Mouse (Mus musculus) embryonic facial prominence, embryonic 10.5 days (tissue): Measurements from ENCODE around the gene Il16. TPM values are rescaled to one million over a fixed set of nuclear protein-coding genes. Genes with fewer than 3 reads are reported as not detected.
"Not testable (repeated sequence)": the region's sequence is repeated elsewhere in the genome, so short reads cannot be mapped to it uniquely, and the experiment has no call there.

Experiments used
- DNase-seq: peaks from one replicate; pipeline ENCODE4 v3.0.0-alpha.2; 2017; ENCODE audit warnings: low spot score
- H3K27ac ChIP-seq: fragments of 300-500 bp; sonication (generic); replicated peaks from 2 replicates; pipeline ENCODE4 v1.5.1; 2016; ENCODE audit warnings: mild to moderate bottlenecking
- H3K27me3 ChIP-seq: fragments of 300-500 bp; sonication (generic); replicated peaks from 2 replicates; pipeline ENCODE4 v1.6.1; 2016; ENCODE audit warnings: low read depth, mild to moderate bottlenecking; ENCODE audit not compliant: poor library complexity, severe bottlenecking
- H3K36me3 ChIP-seq: fragments of 300-500 bp; sonication (generic); replicated peaks from 2 replicates; pipeline ENCODE4 v1.6.1; 2016; ENCODE audit warnings: mild to moderate bottlenecking, moderate library complexity
- H3K4me1 ChIP-seq: fragments of 300-500 bp; sonication (generic); 2 replicates; pipeline ENCODE4 v1.6.1; 2016
- H3K4me3 ChIP-seq: fragments of 300-500 bp; sonication (generic); 2 replicates; pipeline ENCODE4 v1.5.1; 2016; ENCODE audit warnings: mild to moderate bottlenecking, moderate library complexity
- H3K9me3 ChIP-seq: fragments of 300-500 bp; sonication (generic); 2 replicates; pipeline ENCODE4 v1.6.1; 2016; ENCODE audit warnings: mild to moderate bottlenecking
- WGBS: fragments of 180-500 bp; shearing (Covaris S2); methylation state at CpG from one replicate; pipeline ENCODE4 v1.1.7; 2016; 5-methylcytosine and 5-hydroxymethylcytosine counted together
- polyA plus RNA-seq: library from polyadenylated mRNA; unstranded; fragments of >200 nt; fragmentation: Nextera tagmentation; extraction: Ambion mirVana; gene quantifications from 2 replicates; pipeline ENCODE4 v1.2.1, GENCODE M21; 2016

The Il16 gene
- polyA plus RNA-seq, 1 experiment from 2014 or later = 1.9 TPM

DNA sequence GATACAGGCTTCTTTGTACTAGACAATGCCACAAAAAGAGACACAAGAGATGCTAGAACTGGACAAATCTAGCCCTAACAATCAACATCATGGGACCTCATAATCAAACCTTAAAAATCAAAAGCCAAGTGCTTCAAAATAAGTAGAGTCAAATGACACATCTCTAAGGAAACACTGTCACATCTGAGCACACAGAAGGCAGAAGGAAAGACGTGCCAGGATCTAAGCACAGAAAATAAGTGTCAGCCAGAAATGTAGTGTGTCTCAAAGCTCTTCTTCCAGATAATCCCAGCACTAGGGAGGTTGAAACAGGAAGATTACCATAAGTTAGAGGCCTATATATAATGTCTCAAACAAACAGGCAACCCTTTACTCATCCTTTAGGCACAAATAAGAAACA lies 31.9 kb downstream of the Il16 start:
- H3K4me3 ChIP-seq = no peak overlapping the region
- no peaks in the 10 kb centered on the region for H3K36me3 ChIP-seq
- H3K4me1 ChIP-seq = peaks cover 6% of the 10 kb centered on the region
- H3K27me3 ChIP-seq = no peaks in the 10 kb centered on the region
- DNase-seq = no peak
- H3K27ac ChIP-seq = no peak overlapping the region
- 80% methylated on average over 1 of the region's 1 CpGs for WGBS
- H3K9me3 ChIP-seq = peaks cover 4% of the 10 kb centered on the region; the same call in 1 of the 2 replicates

GRCm38 (mm10) chr7:83711676-83712259 lies 33.8 kb downstream of the Il16 start:
- H3K9me3 ChIP-seq, DNase-seq, H3K4me1 ChIP-seq, H3K27me3 ChIP-seq, H3K4me3 ChIP-seq, H3K36me3 ChIP-seq, H3K27ac ChIP-seq: not testable (repeated sequence)
- WGBS = 85% methylated on average over 10 of the region's 10 CpGs

GRCm38 (mm10) chr7:83703046-83703775 lies 42.3 kb downstream of the Il16 start:
- 0 out of 2 replicates have a peak, but pooled peaks cover 2% of the 10 kb centered on the region for H3K9me3 ChIP-seq
- 51% methylated on average over 9 of the region's 9 CpGs for WGBS
- H3K27me3 ChIP-seq = no peaks in the 10 kb centered on the region
- peak overlapping the region; percentile 65 for H3K27ac ChIP-seq
- H3K4me1 ChIP-seq = peaks cover 17% of the 10 kb centered on the region
- no peak overlapping the region for H3K4me3 ChIP-seq
- no peaks in the 10 kb centered on the region for H3K36me3 ChIP-seq
- peak; percentile 69 for DNase-seq

GRCm38 (mm10) chr7:83699066-83699745 lies 46.3 kb downstream of the Il16 start:
- Histone ChIP-seq H3K4me3 (no peak overlapping the region), H3K9me3 (no peaks in the 10 kb centered on the region), H3K4me1 (peaks cover 14% of the 10 kb centered on the region), H3K27ac (no peak overlapping the region), H3K36me3 (no peaks in the 10 kb centered on the region), H3K27me3 (no peaks in the 10 kb centered on the region)
- WGBS = 82% methylated on average over 6 of the region's 6 CpGs
- no peak for DNase-seq

DNA sequence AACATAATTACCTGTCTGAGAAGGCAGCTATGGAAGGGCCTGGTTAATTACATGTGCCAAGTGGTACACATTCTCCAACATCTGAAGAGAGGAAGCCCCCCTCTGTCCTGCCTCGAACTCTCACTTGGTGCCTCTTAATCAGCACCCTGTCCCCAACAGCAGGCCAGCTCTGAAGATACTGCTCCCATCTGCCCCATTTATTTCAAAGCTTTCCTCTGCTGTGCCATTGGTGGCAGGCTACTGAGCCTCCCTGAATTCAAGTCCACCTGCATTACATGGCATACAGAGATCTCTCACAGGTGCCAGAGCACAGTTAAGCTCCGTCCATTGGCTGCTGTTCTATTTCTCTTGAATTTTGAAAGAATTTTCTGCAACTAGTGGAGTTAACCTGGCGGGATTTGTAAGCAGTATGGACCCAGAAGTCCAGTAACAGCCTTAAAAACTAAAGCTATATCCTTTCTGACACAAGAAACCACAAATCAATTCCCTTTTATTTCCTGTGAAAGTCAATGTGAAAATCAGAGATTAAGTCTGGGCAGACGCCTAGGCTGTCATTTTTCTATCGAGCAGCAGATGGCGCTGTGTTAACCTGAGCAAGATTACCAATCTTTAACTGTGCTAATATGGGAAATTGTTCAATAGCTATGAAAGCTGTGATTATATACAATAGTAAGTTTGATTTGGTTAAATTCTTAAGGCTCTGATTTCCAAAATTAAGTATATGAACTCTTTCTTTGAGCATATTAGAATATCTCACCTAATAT lies 49.9 kb downstream of the Il16 start:
- Histone ChIP-seq H3K36me3 (no peaks in the 10 kb centered on the region), H3K27me3 (no peaks in the 10 kb centered on the region), H3K4me3 (no peak overlapping the region), H3K27ac (no peak overlapping the region), H3K9me3 (no peaks in the 10 kb centered on the region), H3K4me1 (no peaks in the 10 kb centered on the region)
- 32% methylated on average over 6 of the region's 6 CpGs for WGBS
- DNase-seq = peak; percentile 35

- H3K4me3 ChIP-seq = no peak overlapping the region
- WGBS = 45% methylated on average over 6 of the region's 6 CpGs
- H3K9me3 ChIP-seq = no peaks in the 10 kb centered on the region
- no peaks in the 10 kb centered on the region for H3K36me3 ChIP-seq
- no peak overlapping the region for H3K27ac ChIP-seq
- no peak for DNase-seq
- no peaks in the 10 kb centered on the region for H3K27me3 ChIP-seq
- peaks cover 32% of the 10 kb centered on the region for H3K4me1 ChIP-seq
Observed at GRCm38 (mm10) chr7:83682640-83683274, 62.8 kb downstream of the Il16 start.

DNA sequence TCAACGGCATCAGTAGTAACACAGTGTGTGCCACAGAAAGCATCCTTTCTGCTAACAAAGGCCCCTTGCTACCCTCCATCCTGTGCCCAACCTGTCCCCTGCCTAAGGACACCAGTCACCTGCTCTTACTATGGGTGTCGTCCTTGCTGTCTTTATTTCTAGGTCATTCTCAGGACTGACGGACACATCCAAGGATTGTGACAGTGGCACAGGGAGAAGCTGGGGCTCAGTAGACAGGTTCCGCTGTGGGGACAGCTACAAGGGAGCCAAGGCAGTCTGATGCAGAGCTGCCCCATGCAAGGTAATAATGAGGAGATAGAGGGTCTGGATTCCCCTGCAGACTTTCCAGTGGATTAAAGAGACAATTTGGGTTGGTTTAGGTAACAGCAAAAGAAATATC lies 67.0 kb downstream of the Il16 start:
- H3K4me3 ChIP-seq = no peak overlapping the region
- peaks cover 14% of the 10 kb centered on the region for H3K4me1 ChIP-seq
- no peaks in the 10 kb centered on the region for H3K36me3 ChIP-seq
- no peaks in the 10 kb centered on the region for H3K27me3 ChIP-seq
- 89% methylated on average over 4 of the region's 4 CpGs for WGBS
- H3K27ac ChIP-seq = no peak overlapping the region
- DNase-seq = no peak
- H3K9me3 ChIP-seq = no peaks in the 10 kb centered on the region

GRCm38 (mm10) chr7:83677296-83677695 lies 68.2 kb downstream of the Il16 start:
- no peaks in the 10 kb centered on the region for H3K9me3 ChIP-seq
- WGBS = 85% methylated on average over 3 of the region's 3 CpGs

DNA sequence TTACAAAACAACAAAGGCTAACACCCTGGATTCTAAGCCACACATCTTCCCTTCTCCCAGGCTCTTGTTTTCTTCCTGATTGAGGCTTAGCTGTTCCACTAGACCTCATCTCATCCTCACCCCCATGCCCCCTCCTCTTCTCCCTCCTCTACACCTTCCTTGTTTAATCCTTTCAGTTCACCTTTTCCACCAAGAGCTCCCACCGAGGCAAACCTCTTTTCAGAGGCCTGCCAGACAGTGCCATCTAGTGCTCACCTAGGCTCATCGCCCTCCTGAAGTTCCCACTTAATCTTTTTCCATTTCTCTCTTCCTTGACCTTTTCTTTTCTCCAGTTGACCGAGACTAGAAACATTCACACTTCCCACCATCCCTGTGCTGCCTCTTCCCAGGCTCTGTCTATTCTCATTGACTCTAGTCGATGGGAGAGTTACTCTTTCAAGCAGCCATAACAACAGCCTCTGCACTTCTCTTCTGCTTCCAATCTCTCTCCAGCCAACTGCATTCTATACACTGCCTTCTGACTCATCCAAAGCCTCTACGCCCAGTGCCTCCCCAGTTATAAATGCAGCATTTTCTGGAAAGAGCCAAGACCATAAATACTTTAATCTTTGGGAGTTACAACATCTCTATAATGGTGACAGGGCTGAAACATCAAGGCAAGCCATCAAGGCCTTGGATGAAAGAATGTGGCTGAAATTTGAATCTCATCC lies 69.8 kb downstream of the Il16 start:
- 36% methylated on average over 5 of the region's 5 CpGs for WGBS
- peak; percentile 30 for DNase-seq

More at GRCm38 (mm10) chr7:83677296-83677695, 68.2 kb downstream of the Il16 start:
- H3K27me3 ChIP-seq = no peaks in the 10 kb centered on the region
- H3K36me3 ChIP-seq = no peaks in the 10 kb centered on the region
- H3K4me1 ChIP-seq = peaks cover 2% of the 10 kb centered on the region; the same call in 1 of the 2 replicates
- DNase-seq = no peak
- no peak overlapping the region for H3K27ac ChIP-seq
- H3K4me3 ChIP-seq = no peak overlapping the region

GRCm38 (mm10) chr7:83671573-83671972 lies 74.0 kb downstream of the Il16 start:
- WGBS = 86% methylated on average over 6 of the region's 6 CpGs
- Histone ChIP-seq H3K4me3 (no peak overlapping the region), H3K36me3 (no peaks in the 10 kb centered on the region), H3K27ac (no peak overlapping the region), H3K4me1 (no peaks in the 10 kb centered on the region), H3K9me3 (no peaks in the 10 kb centered on the region), H3K27me3 (no peaks in the 10 kb centered on the region)
- DNase-seq = no peak

More for the DNA sequence above, 69.8 kb downstream of the Il16 start:
- Histone ChIP-seq H3K4me3 (no peak overlapping the region), H3K27me3 (no peaks in the 10 kb centered on the region), H3K27ac (no peak overlapping the region), H3K9me3 (no peaks in the 10 kb centered on the region), H3K36me3 (no peaks in the 10 kb centered on the region), H3K4me1 (0 out of 2 replicates have a peak, but pooled peaks cover 2% of the 10 kb centered on the region)

DNA sequence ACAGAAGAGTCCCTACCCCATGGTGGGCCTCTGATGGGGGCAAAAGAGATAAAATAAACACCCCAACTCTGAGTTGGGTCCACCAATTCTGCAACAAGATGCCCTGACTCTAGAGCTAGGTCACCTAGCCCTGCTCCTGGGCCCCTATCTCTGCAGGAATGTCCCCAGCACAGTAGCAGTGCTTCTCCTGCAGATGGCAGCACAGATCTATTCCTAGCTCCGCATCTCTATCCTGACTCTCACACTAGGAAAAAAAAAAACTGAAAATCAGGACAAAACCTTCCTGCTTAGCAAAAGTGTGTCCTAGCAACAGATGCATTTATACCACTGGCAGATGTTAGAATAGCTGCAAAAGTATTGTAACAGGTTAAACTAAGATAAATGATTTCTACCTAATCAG lies 76.8 kb downstream of the Il16 start:
- no peaks in the 10 kb centered on the region for H3K36me3 ChIP-seq
- H3K4me3 ChIP-seq = no peak overlapping the region
- H3K27me3 ChIP-seq = no peaks in the 10 kb centered on the region
- 18% methylated on average over 1 of the region's 1 CpGs for WGBS
- peak; percentile 65 for DNase-seq
- no peaks in the 10 kb centered on the region for H3K9me3 ChIP-seq
- no peaks in the 10 kb centered on the region for H3K4me1 ChIP-seq
- no peak overlapping the region for H3K27ac ChIP-seq
